Mouse (Mus musculus): ENCODE data around the gene Gprasp1.

GRCm38 (mm10) chrX:135791536-135791935 lies 49.0 kb downstream of the Gprasp1 start:
- TF ChIP-seq CTCF (IDR thresholded peaks at IDR 0.05; ENCODE audit: low read depth, low read length) (no peak), POLR2A (IDR thresholded peaks at IDR 0.05; ENCODE audit: extremely low read depth, insufficient read depth, low read length) (no peak)
